Mouse (Mus musculus) megakaryocyte, adult 5-6 weeks (primary cell): ENCODE data around the gene Gltpd2. TPM values are rescaled to one million over a fixed set of nuclear protein-coding genes. Genes with fewer than 3 reads are reported as not detected.
"Not testable (repeated sequence)": the region's sequence is repeated elsewhere in the genome, so short reads cannot be mapped to it uniquely, and the experiment has no call there.

ENCODE experiments used
- ATAC-seq: 2 replicates; pipeline ENCODE4 v1.8.0; 2016; ENCODE audit warnings: mild to moderate bottlenecking, inconsistent platforms; ENCODE audit not compliant: poor library complexity, severe bottlenecking
- total RNA-seq, 2 experiments: library from RNA; stranded (forward) in 1 of 2; stranded (reverse) in 1 of 2; fragments of 153-499, 151-499 nt in 1 of 2; fragments of 221-1000, 200-1000 nt in 1 of 2; gene quantifications; 2 replicates each; pipeline versions ENCODE4 v1.2.3 to v1.2.4; 2015 to 2017

Gene Gltpd2
- total RNA-seq (2015) (not detected in 2 replicates), total RNA-seq (2017) (not detected in 2 replicates)

- ATAC-seq: no peak
These were observed at the start of gene Gltpd2 for GRCm38 (mm10) chr11:70518923-70519322. Gene Gltpd2 (plus strand): TSS chr11:70519196.

- ATAC-seq: no peak
These were observed 49.2 kb upstream of the Gltpd2 start for GRCm38 (mm10) chr11:70469764-70470163.

DNA sequence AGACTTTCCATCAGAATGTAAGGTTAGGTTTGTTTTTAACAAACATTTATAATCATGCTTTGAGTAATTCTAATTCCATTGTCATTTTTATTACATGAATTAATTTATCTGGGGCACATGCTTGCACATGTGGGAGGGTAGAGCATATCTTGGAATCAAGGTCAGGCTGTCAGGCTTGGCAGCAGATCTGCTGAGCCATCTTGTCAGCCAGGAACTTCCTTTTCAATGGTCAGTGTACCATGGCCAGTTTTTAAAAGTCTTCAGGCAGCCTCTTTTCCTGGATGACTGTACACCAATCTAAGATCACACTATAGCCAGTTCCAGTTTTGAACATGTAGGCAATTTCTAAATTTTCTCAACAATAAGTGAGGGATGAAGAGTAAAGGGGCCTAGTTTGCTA is 46.3 kb upstream of the Gltpd2 start:
- ATAC-seq: no peak

DNA sequence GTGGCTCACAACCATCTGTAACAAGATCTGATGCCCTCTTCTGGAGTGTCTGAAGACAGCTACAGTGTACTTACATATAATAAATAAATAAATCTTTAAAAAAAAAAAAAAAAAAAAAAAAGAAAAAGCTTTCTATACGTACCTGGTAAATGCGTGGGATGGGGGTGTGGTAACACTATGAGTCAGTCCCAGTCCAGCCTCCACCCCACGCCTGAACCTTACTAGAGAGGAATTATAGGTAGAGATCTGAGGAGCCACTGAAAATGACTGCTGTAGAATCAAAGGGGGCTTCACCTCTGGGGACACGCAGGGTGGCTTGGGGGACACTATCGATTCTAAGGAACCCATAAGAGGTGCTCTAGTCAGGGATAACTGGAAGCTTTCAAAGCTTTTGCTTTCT is 45.7 kb upstream of the Gltpd2 start:
- ATAC-seq: not testable (repeated sequence)

DNA sequence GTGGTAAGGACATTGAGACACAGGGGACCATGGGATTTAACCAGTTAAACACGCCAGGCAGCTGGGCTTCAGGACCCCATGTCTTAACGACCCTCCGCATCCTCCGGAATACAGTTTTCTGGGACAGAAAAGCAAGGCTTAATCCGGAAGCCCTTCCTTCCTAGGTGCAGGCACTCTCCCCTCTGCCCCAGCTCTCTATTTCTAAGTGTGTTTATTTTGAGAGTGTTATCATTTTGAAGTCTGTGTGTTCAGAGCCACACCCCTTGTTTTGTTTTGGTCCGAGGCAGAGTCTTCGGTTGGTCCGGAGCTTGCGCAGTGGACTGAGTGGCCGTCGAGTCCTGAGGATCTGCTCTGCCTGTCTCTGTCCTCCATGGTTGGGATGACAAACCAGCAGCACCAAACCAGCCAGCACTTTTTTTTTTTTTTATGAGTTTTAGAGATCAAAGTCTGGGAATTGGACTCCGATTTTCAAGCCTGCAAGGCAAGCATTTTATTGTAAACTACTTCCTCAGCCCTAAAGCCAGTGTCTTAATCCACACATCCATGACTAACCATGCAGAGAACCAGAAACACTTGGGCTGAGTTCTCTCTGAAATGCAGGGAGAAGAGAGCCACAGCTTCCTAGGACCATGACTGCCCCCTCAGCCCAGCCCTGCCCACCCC is 44.0 kb upstream of the Gltpd2 start:
- no peak for ATAC-seq

GRCm38 (mm10) chr11:70485498-70485897 is 33.5 kb upstream of the Gltpd2 start:
- ATAC-seq: no peak

GRCm38 (mm10) chr11:70487816-70488215 is 31.2 kb upstream of the Gltpd2 start:
- no peak for ATAC-seq

- ATAC-seq: no peak
These were observed 29.9 kb upstream of the Gltpd2 start for GRCm38 (mm10) chr11:70489138-70489537.

GRCm38 (mm10) chr11:70489684-70490083 is 29.3 kb upstream of the Gltpd2 start:
- peak; percentile 95 for ATAC-seq

DNA sequence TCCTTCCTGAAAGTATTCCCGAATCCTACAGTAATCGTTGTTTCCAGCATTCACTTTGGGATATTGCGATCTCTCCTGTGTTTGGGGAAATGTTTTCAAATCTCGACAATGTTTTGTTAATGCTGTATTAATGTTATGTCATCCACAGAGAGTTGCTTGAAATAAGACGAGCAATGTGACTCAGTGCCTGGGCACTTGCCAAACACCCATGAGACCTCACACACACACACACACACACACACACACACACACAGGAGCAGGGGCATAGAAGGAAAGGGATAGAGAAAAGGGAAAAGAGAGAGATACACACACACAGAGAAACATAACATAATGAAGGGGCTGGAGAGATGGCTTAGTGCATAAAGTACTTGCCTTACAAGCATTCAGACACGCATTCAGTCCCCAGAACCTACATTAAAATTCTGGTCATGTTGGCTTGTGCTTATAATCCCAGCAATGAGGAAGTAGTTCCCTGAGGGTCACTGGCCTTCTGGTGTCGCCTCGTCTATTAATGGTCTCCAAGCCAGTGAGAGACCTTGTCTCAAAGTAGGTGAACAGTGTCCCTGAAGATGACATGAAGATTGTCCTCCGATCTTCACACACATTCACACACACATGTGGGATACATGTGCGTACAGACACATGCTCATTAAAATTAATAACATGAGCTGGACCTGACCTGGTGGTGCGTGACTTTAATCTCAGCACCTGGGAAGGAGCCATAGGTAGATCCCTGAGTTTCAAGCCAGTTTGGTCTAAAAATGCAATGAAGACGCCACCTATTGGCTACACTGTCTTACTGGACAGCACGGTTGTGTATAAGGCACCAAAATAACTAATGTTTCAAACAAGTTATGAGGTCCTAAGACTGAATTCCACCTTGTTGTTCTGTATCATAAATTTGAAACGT is 19.2 kb upstream of the Gltpd2 start:
- ATAC-seq: no peak

DNA sequence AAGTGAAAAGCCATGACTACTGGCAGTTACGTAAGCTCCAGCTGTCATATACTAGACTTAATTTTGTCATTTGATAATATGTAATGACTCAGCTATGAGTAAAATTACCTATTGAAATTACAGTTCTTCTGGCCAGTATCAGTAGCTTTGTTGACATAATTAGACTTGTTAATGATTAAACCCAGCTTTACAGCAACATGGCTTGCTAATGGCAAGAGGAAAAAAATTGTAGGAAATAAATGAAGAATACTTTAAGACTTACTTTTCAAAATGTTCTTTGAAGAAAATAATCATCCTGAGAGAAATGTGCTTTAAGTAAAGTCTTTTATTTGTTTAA is 18.6 kb upstream of the Gltpd2 start:
- ATAC-seq: no peak

- no peak for ATAC-seq
These were observed 17.0 kb upstream of the Gltpd2 start for GRCm38 (mm10) chr11:70502018-70502417.

GRCm38 (mm10) chr11:70504970-70505369 is 14.0 kb upstream of the Gltpd2 start, which contains the start of gene Tm4sf5:
Gene Tm4sf5 (plus strand): TSS chr11:70505244.
- no peak for ATAC-seq

DNA sequence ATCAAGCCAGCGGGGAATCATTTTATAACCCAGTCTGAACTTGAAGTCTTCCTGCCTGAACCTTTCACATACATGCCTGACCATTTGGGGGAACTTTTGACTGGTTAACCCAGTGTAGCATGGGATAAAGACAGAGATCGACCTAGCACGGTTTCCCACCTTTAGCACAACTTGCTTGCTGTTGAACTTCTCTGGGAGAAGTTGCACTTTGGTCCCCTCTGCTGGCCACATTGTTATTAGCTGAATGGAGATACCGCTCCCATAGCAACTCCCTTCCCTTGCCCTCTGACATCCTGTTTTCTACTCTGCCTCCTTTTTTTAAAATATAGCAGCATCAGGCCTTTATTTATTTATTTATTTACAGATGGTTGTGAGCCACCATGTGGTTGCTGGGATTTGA is 12.6 kb upstream of the Gltpd2 start:
- ATAC-seq: peak; percentile 77

- no peak for ATAC-seq
These were observed 12.0 kb upstream of the Gltpd2 start for GRCm38 (mm10) chr11:70506962-70507515.

DNA sequence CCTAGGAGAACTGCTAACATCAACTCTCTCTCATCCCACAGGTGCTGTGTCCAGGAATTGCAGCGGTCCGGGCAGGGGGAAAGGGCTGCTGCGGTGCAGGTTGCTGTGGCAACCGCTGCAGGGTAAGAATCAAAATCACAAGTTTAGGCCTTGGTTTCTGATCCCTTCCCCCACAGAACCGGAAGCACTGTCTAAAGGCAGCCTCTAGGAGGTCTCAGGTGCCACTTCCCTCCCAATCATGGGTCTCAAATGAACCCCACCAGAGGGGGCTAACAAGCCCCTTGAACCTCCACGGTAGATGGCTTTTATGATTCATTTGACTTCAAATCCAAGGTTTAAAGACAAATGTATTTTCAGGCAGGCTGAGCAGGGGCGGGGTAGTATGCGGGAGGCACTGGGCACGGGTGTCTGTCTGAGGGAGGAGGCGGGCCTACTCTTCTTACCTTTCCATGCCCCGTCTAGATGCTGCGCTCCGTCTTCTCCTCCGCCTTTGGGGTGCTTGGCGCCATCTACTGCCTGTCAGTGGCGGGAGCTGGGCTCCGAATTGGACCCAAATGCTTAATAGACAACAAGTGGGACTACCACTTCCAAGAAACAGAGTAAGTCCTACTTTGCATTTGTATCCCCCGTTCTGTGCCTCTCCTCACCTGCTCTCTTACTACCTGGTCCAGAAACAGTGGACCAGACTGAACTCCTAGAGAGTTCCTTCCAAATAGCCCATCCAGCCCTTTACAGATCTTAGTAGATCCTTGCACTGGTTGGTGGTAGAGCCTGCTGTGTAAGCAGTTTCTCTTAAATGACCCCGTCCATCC is 9.0 kb upstream of the Gltpd2 start:
- ATAC-seq: peak; percentile 76

GRCm38 (mm10) chr11:70511242-70511641 is 7.8 kb upstream of the Gltpd2 start:
- ATAC-seq: no peak

DNA sequence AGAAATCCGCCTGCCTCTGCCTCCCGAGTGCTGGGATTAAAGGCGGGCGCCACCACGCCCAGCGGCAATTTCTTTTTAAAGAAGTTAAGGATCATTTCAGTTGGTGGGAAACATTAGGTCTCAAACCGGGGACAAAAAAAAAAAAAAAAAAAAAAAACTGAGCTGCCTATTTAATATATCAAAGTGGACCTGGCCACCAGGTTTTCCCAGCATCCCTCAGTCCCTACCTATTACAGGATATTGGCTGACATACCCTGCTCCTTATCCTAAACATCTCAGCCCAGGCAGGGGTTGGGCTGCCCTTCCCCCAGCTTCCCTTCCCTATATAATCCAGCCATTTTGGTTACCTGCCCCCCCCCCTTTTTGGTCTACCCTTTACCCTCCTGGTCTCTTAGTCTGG is 7.2 kb upstream of the Gltpd2 start:
- ATAC-seq: no peak

DNA sequence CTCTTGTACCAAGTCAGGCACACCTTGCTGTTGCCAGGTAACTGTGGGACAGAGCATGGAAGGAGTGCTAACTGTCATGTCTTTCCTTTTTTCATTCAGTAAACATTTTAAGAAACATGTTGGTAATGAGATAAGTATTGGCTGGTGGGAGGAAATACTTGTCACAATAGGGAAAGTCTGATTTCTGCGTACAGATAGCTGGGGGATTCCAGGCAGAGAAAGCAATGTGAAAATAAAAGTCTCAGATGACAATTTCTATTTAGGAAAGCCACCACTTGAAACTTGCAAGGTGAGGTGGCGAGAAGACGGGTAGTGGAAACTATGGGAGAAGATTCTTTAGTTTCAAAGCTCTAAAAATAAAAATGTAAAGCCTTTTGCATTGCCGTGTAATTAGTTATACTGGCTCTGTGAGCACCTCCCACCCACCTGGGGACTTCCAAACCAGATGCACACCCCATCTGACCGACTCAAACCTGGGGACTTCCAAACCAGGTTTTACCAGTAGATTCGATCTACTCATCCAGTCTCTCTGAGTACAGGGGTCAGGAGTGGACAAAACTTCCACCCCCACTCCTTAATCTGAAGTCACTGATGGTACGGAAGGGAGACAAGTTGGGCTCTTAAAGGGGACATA is 6.2 kb upstream of the Gltpd2 start:
- no peak for ATAC-seq

DNA sequence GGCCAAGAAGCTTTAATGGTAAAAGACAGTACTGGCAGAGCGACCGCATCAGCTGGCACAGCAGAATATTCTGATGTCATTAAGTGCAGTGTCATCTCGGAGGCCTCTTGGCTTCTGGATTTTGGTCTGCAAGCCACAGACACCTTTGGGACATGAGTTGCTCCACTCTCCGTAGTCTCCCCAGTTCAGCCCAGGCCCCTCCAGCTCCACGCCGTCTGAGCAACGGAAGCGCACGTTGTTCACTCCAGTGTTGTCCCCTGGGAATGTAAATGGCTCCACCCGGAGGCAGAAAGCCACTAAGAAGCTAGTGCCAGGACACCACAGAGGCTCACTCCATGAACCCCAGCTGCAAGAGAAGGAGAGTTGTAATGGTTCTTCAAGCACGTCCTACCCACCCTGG is 5.5 kb upstream of the Gltpd2 start:
- ATAC-seq: no peak

- ATAC-seq: no peak
These were observed 4.7 kb upstream of the Gltpd2 start, which contains the start of gene Vmo1 for GRCm38 (mm10) chr11:70514288-70514687. Gene Vmo1 (minus strand): TSS chr11:70514616.
